Mouse (Mus musculus) lung, adult 2 months (tissue): ENCODE data around the gene Cyp4f14.

Source experiments
- CTCF ChIP-seq: fragments of 200-500 bp; IDR thresholded peaks from 2 replicates; pipeline ENCODE4 v1.5.1; 2011; ENCODE audit warnings: mild to moderate bottlenecking, low read length, control low read depth; ENCODE audit not compliant: insufficient read depth
- POLR2A ChIP-seq: fragments of 200-500 bp; IDR thresholded peaks from 2 replicates; pipeline ENCODE4 v1.6.1; 2011; ENCODE audit warnings: low read depth, mild to moderate bottlenecking, control low read depth, low read length, borderline replicate concordance; ENCODE audit errors: extremely low read depth

DNA sequence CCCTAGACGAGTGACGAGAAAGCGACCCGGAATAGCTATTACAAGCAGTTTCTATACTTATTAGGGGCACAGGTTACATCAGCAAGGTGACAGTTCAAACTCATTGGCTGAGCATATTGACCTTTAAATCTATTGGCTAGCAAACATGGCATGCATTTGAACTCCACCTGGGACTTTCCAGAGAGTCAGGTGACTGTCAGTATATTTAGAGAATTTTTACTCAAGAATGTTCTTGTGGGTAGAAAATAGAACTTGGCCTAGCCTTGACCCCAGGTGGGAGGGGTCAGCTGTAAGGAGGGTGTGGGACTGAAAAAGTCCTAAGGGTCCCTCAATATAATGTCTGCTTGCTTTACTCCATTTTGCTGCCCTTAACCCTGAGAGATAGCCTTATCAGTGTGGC lies 21.7 kb downstream of the Cyp4f14 start:
- TF ChIP-seq CTCF: no peak
- no peak for TF ChIP-seq POLR2A
